Comparison of ENCODE assay signal across 7 mouse cellular contexts in genomic region chr13:59728378-59729093, GRCm38 (mm10). TPM values are rescaled to one million over a fixed set of nuclear protein-coding genes. Genes with fewer than 3 reads are reported as not detected.
DNase-seq lines count a peak whose midpoint lies in the region; ATAC-seq and TF ChIP-seq lines count a peak whose summit lies in the region.

No protein-coding gene starts in this region.

- H3K9me3 ChIP-seq in intestine, postnatal 0 days (ENCODE audit: control insufficient read depth) = no peaks in the 10 kb centered on the region
- no peaks in the 10 kb centered on the region for H3K9me3 ChIP-seq in midbrain, embryonic 12.5 days

- no peak overlapping the region for H3K4me2 ChIP-seq in intestine, postnatal 0 days (replicated peaks; ENCODE audit: low read depth)
- no peak overlapping the region for H3K4me2 ChIP-seq in midbrain, embryonic 12.5 days (replicated peaks)

- DNase-seq in adrenal gland, postnatal 10 days = peak; percentile 88
- DNase-seq in embryo, embryonic 9.5 days (ENCODE audit: extremely low spot score) = peak; percentile 87
- DNase-seq in left cerebral cortex, postnatal 36 days (ENCODE audit: low spot score in 2 of 2) = peak; percentile 77 to 82

- no peak for TF ChIP-seq POLR2A in small intestine, adult 2 months (IDR thresholded peaks at IDR 0.05; ENCODE audit: low read depth, low read length)

- no peaks in the 10 kb centered on the region for H3K36me3 ChIP-seq in intestine, postnatal 0 days (ENCODE audit: control insufficient read depth, insufficient read depth)
- H3K36me3 ChIP-seq in midbrain, embryonic 12.5 days = no peaks in the 10 kb centered on the region
- no peaks in the 10 kb centered on the region for H3K36me3 ChIP-seq in small intestine, adult 2 months (ENCODE audit: control insufficient read depth, insufficient read depth, low read length)

- intact Hi-C loops in left cerebral cortex, postnatal 36 days (cut with DNase I) = loop anchor here (5.0 kb wide), 1 partner anchor 91 kb away; no protein-coding TSS in a partner anchor

- no peak overlapping the region for H3K9ac ChIP-seq in intestine, postnatal 0 days (ENCODE audit: low read depth, low read length)
- no peak overlapping the region for H3K9ac ChIP-seq in midbrain, embryonic 12.5 days (replicated peaks)

- no peak overlapping the region for H3K27ac ChIP-seq in intestine, postnatal 0 days (ENCODE audit: low read depth, low read length)
- H3K27ac ChIP-seq in midbrain, embryonic 12.5 days (replicated peaks) = no peak overlapping the region
- no peak overlapping the region for H3K27ac ChIP-seq in small intestine, adult 2 months (ENCODE audit: insufficient read depth, low read depth, low read length)

- no peak overlapping the region for H3K4me3 ChIP-seq in intestine, postnatal 0 days (ENCODE audit: low read depth, low read length)
- H3K4me3 ChIP-seq in midbrain, embryonic 12.5 days = no peak overlapping the region
- no peak overlapping the region for H3K4me3 ChIP-seq in small intestine, adult 2 months (ENCODE audit: low read depth, low read length)

- peak; percentile 98 for TF ChIP-seq CTCF in intestine, postnatal 0 days (IDR thresholded peaks at IDR 0.05; ENCODE audit: low read depth)
- TF ChIP-seq CTCF in small intestine, adult 2 months (IDR thresholded peaks at IDR 0.05; ENCODE audit: extremely low read depth, insufficient read length, insufficient replicate concordance, low read depth, low read length) = peak; percentile 95

- ATAC-seq in granulocyte monocyte progenitor cell, adult 5-6 weeks (replicated peaks; ENCODE audit: poor library complexity, severe bottlenecking) = peak; percentile 93
- ATAC-seq in intestine, postnatal 0 days = peak; percentile 71
- ATAC-seq in midbrain, embryonic 12.5 days (ENCODE audit: low FRiP score, low read depth) = peak; percentile 82

- no peaks in the 10 kb centered on the region for H3K27me3 ChIP-seq in intestine, postnatal 0 days (replicated peaks; ENCODE audit: control insufficient read depth, insufficient read depth, low read length)
- H3K27me3 ChIP-seq in midbrain, embryonic 12.5 days = peaks cover 7% of the 10 kb centered on the region
- H3K27me3 ChIP-seq in small intestine, adult 2 months (ENCODE audit: control insufficient read depth, insufficient read depth, low read length) = no peaks in the 10 kb centered on the region

- 21% methylated on average over 7 of the region's 7 CpGs for WGBS in intestine, postnatal 0 days
- WGBS in midbrain, embryonic 12.5 days = 28% methylated on average over 7 of the region's 7 CpGs
- WGBS in small intestine, adult 2 months = 14% methylated on average over 7 of the region's 7 CpGs

- H3K4me1 ChIP-seq in intestine, postnatal 0 days (replicated peaks; ENCODE audit: control insufficient read depth, insufficient read depth, low read length) = no peaks in the 10 kb centered on the region
- no peaks in the 10 kb centered on the region for H3K4me1 ChIP-seq in midbrain, embryonic 12.5 days
- no peaks in the 10 kb centered on the region for H3K4me1 ChIP-seq in small intestine, adult 2 months (ENCODE audit: control insufficient read depth, insufficient read depth, insufficient read length, low read length)

RNA-seq across cellular contexts. Expression of gene Spata31d1d, which starts 3.0 kb away (rescaled TPM):
- total RNA-seq in adrenal gland, postnatal 10 days (2021) = not detected
- not detected in 2 replicates for total RNA-seq in granulocyte monocyte progenitor cell, adult 5-6 weeks (2014; fragmentation: Nextera tagmentation)
- total RNA-seq in granulocyte monocyte progenitor cell, adult 5-6 weeks (2017) = not detected in 2 replicates
- polyA plus RNA-seq in intestine, postnatal 0 days (2015; fragmentation: Nextera tagmentation; extraction: Ambion mirVana) = not detected in 2 replicates
- not detected for total RNA-seq in left cerebral cortex, postnatal 36 days (2021)
- not detected in 2 replicates for polyA plus RNA-seq in midbrain, embryonic 12.5 days (2016; fragmentation: Nextera tagmentation; extraction: Ambion mirVana)
- polyA plus RNA-seq in small intestine, adult 2 months (2012; rRNA removed) = not detected in 2 replicates

RNA-seq across cellular contexts. Expression of gene Spata31d1b, which starts 16.5 kb away (rescaled TPM):
- not detected for total RNA-seq in adrenal gland, postnatal 10 days (2021)
- total RNA-seq in granulocyte monocyte progenitor cell, adult 5-6 weeks (2014; fragmentation: Nextera tagmentation) = not detected in 2 replicates
- total RNA-seq in granulocyte monocyte progenitor cell, adult 5-6 weeks (2017) = not detected in 2 replicates
- not detected in 2 replicates for polyA plus RNA-seq in intestine, postnatal 0 days (2015; fragmentation: Nextera tagmentation; extraction: Ambion mirVana)
- not detected for total RNA-seq in left cerebral cortex, postnatal 36 days (2021)
- polyA plus RNA-seq in midbrain, embryonic 12.5 days (2016; fragmentation: Nextera tagmentation; extraction: Ambion mirVana) = 0.07 TPM in 1 of 2 replicates, not detected in the other
- polyA plus RNA-seq in small intestine, adult 2 months (2012; rRNA removed) = not detected in 2 replicates

RNA-seq across cellular contexts. Expression of gene 1700014D04Rik, which starts 18.0 kb away (rescaled TPM):
- total RNA-seq in adrenal gland, postnatal 10 days (2021) = not detected
- not detected in 2 replicates for total RNA-seq in granulocyte monocyte progenitor cell, adult 5-6 weeks (2014; fragmentation: Nextera tagmentation)
- not detected in 2 replicates for total RNA-seq in granulocyte monocyte progenitor cell, adult 5-6 weeks (2017)
- polyA plus RNA-seq in intestine, postnatal 0 days (2015; fragmentation: Nextera tagmentation; extraction: Ambion mirVana) = not detected in 2 replicates
- total RNA-seq in left cerebral cortex, postnatal 36 days (2021) = 1 to 10 TPM in 1 of 2 experiments, under 1 TPM in 1; 0.86 to 1.3 TPM
- 0.20 TPM in 1 of 2 replicates, not detected in the other for polyA plus RNA-seq in midbrain, embryonic 12.5 days (2016; fragmentation: Nextera tagmentation; extraction: Ambion mirVana)
- polyA plus RNA-seq in small intestine, adult 2 months (2012; rRNA removed) = 0.04 TPM in 1 of 2 replicates, not detected in the other

RNA-seq across cellular contexts. Expression of gene Spata31d1a, which starts 18.4 kb away (rescaled TPM):
- not detected for total RNA-seq in adrenal gland, postnatal 10 days (2021)
- not detected in 2 replicates for total RNA-seq in granulocyte monocyte progenitor cell, adult 5-6 weeks (2014; fragmentation: Nextera tagmentation)
- total RNA-seq in granulocyte monocyte progenitor cell, adult 5-6 weeks (2017) = not detected in 2 replicates
- polyA plus RNA-seq in intestine, postnatal 0 days (2015; fragmentation: Nextera tagmentation; extraction: Ambion mirVana) = not detected in 2 replicates
- under 1 TPM; 0.12 to 0.25 TPM for total RNA-seq in left cerebral cortex, postnatal 36 days (2021)
- polyA plus RNA-seq in midbrain, embryonic 12.5 days (2016; fragmentation: Nextera tagmentation; extraction: Ambion mirVana) = 0.05 TPM in 2 replicates
- not detected in 2 replicates for polyA plus RNA-seq in small intestine, adult 2 months (2012; rRNA removed)

RNA-seq across cellular contexts. Expression of gene 4921517D22Rik, which starts 34.6 kb away (rescaled TPM):
- total RNA-seq in adrenal gland, postnatal 10 days (2021) = not detected
- total RNA-seq in granulocyte monocyte progenitor cell, adult 5-6 weeks (2014; fragmentation: Nextera tagmentation) = not detected in 2 replicates
- not detected in 2 replicates for total RNA-seq in granulocyte monocyte progenitor cell, adult 5-6 weeks (2017)
- not detected in 2 replicates for polyA plus RNA-seq in intestine, postnatal 0 days (2015; fragmentation: Nextera tagmentation; extraction: Ambion mirVana)
- not detected for total RNA-seq in left cerebral cortex, postnatal 36 days (2021)
- not detected in 2 replicates for polyA plus RNA-seq in midbrain, embryonic 12.5 days (2016; fragmentation: Nextera tagmentation; extraction: Ambion mirVana)
- not detected in 2 replicates for polyA plus RNA-seq in small intestine, adult 2 months (2012; rRNA removed)
